Comparison of ENCODE assay signal across 22 mouse cellular contexts in the genomic region with DNA sequence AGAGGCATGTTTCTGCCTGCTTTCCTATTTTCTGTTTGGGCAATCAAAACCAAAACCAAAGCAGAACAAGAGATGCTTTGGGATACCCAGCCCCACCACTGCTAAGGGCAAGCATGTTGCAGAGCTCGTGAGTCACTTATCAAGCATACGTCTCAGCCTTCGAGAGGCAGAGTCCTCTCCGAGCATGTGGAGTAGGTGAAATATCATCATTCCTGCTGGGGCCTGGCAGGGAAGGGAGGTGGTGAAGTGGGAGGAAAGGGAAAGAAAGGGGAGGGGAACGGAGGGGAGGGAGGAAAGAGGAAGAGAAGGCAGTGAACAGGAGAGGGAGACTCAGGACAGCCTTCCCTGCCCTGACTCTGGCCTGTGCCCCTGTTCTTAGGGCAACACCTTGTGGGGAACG. TPM values are rescaled to one million over a fixed set of nuclear protein-coding genes. Genes with fewer than 3 reads are reported as not detected.
"Had no signal": no experiment of that assay in that cellular context is flagged by ENCODE, and none has a peak within 500 bp of the region (broad histone marks: within the 10 kb centered on the region; RNA-seq: fewer than 3 reads in every experiment).

No protein-coding gene starts in this region.

- H3K27ac ChIP-seq: gastrocnemius, adult 2 months; heart, embryonic 10.5 days; hindbrain, embryonic 10.5 days; hindbrain, embryonic 12.5 days; hindbrain, embryonic 14.5 days; intestine, embryonic 15.5 days; layer of hippocampus, adult 2 months; limb, embryonic 10.5 days; limb, embryonic 12.5 days had no signal

- DNase-seq: gastrocnemius, adult 2 months; gastrocnemius, postnatal 10 days; gastrocnemius, postnatal 25 days; kidney, adult 18-20 months; kidney, adult 8-10 months; kidney, postnatal 10 days; kidney, postnatal 25 days; kidney, postnatal 4 days; liver had no signal

- H3K4me3 ChIP-seq: gastrocnemius, adult 2 months; heart, embryonic 10.5 days; heart, embryonic 12.5 days; hindbrain, embryonic 10.5 days; hindbrain, embryonic 12.5 days; intestine, embryonic 15.5 days; layer of hippocampus, adult 2 months; limb, embryonic 10.5 days; limb, embryonic 12.5 days had no signal

- H3K36me3 ChIP-seq: heart, embryonic 10.5 days; heart, embryonic 12.5 days; hindbrain, embryonic 10.5 days; hindbrain, embryonic 12.5 days; intestine, embryonic 15.5 days; limb, embryonic 10.5 days; limb, embryonic 12.5 days had no signal

- ATAC-seq: forebrain, embryonic 16.5 days; hindbrain, embryonic 16.5 days; inflammation-experienced regulatory T-cells, adult 6 months; intestine, embryonic 15.5 days; intestine, postnatal 0 days had no signal

RNA-seq across cellular contexts. Expression of gene Nfasc, which starts 4.0 kb away (rescaled TPM):
- polyA plus RNA-seq: inflammation-experienced regulatory T-cells, adult 6 months had no signal
